Mouse (Mus musculus) kidney, postnatal 14 days (tissue): ENCODE data around the gene Mfsd4b5.
"Not testable (repeated sequence)": the region's sequence is repeated elsewhere in the genome, so short reads cannot be mapped to it uniquely, and the experiment has no call there.

Experiments
- DNase-seq: peaks from one replicate; pipeline ENCODE4 v3.0.0; 2022; ENCODE audit warnings: mixed read lengths

Mfsd4b5 gene

DNA sequence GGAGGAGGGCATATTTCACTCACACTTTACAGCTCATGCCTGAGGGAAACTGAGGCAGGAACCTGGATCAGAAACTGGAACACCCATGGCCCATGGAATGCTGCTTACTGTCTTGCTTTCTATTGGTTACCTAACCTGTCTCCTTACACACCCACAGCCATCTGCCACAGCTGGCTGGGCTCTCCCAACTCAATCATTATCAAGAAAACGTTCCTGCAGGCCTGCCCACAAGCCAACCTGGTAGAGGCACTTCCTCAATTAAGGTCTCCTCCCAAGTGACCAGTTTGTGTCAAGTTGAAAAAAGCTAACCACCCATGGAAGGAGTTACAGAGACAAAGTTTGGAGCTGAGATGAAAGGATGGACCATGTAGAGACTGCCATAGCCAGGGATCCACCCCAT, 24.5 kb downstream of the Mfsd4b5 start:
- no peak for DNase-seq

DNA sequence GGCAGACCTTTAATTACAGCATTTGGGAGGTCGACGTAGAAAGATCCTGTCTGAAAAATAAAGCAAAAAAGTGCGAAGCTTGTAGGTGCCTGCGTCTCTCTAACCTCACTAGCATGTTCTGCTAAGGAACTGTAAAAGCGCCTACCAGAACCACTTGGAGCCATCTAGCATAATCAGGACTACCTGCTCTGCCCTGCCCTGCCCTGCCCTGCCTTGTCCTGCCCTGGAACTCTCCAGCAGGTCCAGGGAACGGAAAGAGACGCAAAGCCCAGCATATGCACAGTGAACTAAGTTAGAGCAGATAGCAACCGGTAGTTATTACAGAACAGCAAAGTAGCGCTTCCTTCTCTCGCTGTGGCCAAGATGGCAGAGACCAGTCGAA, 26.0 kb downstream of the Mfsd4b5 start:
- no peak for DNase-seq

DNA sequence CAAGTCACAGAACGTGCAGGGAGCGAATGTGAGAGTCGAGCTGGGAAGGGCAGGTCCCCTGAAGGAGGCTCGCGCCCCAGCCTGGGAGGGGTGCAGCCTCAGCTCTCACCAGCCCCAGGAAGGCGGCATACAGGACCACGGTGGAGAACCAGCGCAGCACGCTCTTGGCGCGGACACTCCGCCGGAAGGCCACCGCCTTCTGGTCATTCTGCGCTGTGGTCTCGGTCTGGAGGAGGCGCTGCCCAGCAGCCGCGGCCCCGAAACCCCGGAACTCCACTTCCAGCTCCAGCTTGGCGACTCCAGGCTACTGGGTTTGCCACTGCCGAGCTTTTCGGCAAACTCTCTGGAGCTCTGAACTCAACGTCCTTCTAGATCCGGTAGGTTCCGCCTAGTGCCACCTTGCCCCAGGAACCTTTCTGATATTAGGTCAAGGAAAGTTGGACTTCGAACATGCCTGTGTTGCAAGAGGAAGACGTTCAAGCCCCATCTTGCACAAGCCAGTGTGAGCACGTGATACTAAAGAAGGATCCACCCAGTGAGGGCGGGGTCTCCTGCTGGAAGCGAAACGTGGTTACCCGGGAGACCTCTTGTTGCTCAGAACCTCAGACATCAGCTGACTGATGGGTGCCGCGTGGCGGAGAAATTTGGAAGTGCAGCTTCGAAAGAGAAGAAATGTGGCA, 26.5 kb downstream of the Mfsd4b5 start, which contains the start of gene Mfsd4b3:
Gene Mfsd4b3, minus strand, starts transcription at position 393 of the 680 bp plus-strand sequence.
- DNase-seq: peak; percentile 98

DNA sequence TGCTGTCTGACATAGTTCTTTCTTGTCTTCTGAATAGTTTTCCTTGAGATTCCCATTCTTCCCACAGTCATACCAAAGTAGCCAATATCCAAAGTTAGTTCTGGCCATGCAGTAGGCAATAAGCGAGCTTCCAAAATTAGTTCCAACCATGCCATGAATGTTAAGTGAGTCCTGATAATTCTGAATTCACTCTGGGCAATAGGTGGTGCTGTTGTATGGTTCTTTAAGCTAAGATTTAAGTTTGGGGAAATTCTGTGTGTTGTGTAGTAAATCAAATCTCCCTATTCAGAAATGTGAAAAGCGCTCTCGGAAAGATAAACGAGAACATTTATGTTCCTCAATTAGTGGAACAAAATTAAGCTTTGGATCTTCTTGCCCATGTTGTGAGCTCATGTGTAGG, 28.2 kb downstream of the Mfsd4b5 start:
- peak; percentile 27 for DNase-seq

DNA sequence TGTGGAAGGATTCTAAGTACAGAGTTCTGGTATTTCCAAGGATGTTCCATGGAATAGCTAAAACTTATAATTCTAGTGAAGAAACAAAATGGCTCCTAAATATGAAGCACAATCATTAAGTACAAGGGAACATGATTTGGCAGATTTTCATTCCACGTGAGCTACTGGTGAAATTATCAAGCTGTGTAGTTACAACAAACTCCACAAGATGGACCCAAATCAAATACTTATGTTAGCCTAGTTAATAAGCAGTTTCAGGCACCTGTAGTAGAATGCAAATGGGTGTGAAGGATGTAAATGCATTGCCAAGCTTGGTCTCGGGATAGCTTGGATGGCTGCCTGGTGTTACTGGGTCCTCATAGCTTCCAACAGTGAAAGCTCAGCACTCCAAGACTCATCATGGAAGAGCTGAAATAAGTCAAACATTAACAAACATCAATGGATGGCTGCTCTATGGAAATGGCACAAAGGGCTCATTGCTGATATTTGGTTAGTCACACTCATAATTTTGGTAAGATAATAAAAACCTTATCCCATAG, 30.0 kb downstream of the Mfsd4b5 start:
- DNase-seq: peak; percentile 71

DNA sequence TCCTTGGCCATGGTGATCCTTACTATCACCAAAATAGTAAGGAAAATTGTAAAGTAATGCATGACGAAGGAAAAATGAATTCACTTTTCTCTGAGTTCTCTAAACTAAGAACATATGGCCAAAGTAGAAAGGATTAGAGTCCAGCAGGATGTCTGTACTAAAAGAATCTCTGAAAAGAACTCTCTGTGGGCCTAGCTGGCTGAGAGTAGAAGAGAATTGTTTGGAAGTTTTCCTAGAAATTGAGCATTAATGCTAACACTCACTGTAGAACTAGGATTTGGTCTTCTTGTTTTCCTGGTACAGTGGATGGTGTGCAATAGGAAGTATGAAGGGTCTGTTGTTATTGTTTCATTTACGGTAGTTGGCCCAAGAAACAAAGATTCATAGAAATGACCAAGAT, 31.3 kb downstream of the Mfsd4b5 start:
- DNase-seq: no peak

DNA sequence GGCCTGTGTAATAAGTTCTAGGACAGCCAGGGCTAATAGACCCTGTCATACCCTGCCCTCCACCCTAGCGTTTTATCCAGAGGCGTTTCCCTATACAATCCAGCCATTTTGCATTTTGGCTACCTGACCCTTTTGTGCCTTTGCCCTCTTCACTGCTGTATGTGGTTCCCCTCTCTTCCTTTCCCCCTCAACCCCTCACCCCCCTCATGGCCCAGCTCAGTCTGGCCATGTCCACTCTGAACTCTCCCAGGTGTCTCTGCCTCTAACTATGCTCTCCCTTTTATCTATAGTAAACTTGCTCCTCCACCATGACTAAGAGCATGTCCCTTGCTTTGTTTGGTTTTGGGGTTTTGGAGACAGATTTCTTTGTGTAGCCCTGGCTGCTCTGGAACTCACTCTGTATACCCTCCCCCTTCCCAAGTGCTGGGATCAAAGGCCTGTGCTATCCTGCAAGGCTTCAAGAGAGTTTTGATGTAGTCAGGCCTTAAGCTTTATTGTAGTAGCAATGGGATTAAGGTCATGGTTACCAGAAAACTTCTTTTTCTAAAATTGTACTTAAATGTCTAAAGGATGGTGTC, 37.0 kb downstream of the Mfsd4b5 start:
- no peak for DNase-seq

DNA sequence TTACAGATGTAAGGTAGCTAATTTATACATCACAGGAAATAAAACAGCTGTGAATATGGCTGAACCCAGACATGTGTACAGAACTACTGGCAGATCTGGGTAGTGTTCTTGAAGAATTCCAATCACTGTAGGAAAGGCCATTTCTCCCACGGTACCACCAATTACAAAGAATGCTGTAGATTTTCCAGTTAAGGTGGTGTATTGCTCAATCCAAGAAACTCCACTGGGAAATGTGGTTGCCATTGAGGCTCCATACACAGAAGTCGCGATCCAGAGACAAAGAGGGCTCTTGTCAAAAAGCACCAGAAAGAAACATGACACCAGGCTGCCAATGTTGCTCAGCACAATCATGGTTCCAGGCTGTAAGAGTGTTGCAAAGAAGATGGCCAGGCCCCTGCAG, 39.3 kb downstream of the Mfsd4b5 start:
- DNase-seq: not testable (repeated sequence)

DNA sequence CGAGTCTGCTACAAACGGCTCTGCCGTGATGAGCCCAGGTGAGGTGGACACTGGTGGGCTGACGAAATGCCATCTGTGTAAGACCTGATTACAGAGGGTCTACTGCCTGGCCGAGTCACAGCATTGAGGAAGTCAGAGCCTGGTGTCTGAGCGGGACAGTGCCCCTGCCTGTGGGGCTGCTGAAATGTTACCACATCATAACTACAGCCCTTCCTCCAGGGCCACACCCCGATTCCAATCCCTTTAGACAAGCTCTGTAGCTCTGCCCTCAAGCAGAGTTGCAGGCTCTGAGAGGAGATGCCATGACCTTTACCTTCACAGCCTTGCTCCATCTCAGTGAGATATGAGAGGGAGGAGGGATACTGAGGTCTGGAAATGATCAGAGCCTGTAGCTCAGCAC, 49.9 kb downstream of the Mfsd4b5 start:
- no peak for DNase-seq

DNA sequence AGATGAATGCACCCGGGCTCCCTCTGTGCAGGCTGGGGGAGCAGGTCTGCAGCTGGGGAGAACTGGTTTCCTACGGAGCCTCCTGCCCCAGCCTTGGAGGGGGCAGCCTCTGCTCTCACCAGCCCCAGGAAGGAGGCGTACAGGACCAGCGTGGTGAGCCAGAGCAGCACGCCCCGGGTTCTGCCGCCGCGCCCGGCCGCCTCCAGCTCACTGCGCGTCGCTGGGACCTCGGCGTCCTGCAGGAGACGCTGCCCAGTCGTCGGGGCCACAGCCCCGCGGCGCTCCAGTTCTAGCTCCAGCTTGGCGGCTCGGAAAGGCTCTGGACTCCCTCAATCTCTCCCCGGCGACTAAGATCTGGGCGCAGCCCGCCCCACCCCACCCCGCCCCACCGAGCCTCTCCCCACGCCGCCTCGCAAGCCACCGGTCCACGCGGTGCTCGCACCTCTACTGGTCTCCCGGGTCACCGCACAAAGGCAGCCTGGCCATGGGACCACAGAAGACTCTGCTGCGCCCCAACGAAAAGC, 59.8 kb downstream of the Mfsd4b5 start, which contains the start of gene Mfsd4b2:
Gene Mfsd4b2, minus strand, starts transcription at position 308 of the 524 bp plus-strand sequence.
- peak; percentile 38 for DNase-seq

DNA sequence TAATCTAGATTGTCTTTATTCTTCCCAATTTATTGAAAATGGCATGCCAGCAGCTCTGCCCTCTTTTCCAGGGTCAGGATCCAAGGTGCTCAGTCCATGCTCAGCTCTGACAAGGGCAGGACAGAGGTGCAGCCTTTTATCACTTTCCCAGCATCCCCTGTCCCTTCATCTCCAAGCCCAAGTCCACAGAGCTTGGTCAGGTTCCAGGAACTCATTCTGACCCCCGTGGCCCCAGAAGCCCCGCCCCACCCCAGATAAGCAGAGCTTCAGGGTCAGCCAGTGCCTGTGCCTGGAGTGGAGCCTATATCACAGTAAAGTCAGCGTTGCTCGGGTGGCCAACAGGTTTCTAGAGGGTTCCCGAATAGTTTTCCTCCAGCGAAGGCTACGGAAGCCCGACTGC, 61.9 kb downstream of the Mfsd4b5 start:
- not testable (repeated sequence) for DNase-seq

DNA sequence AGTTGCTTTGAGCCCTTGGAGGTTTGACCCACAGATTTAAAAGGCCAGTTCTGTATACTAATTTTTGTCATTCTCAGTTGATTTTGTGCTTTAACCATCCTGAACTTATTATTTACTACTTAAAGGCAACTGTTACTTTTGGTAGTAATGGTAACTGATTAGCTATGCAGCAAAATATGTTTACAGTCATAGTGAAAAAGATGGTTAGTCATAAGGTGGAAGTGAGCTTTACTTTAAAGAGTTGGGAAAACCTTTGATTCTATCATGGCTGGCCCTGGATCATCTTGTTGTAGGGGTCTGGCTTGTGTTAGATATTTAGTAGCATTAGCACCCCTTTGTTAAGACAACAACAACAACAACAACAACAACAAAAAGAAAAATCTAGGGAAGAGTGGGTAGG, 73.8 kb downstream of the Mfsd4b5 start:
- DNase-seq: no peak

DNA sequence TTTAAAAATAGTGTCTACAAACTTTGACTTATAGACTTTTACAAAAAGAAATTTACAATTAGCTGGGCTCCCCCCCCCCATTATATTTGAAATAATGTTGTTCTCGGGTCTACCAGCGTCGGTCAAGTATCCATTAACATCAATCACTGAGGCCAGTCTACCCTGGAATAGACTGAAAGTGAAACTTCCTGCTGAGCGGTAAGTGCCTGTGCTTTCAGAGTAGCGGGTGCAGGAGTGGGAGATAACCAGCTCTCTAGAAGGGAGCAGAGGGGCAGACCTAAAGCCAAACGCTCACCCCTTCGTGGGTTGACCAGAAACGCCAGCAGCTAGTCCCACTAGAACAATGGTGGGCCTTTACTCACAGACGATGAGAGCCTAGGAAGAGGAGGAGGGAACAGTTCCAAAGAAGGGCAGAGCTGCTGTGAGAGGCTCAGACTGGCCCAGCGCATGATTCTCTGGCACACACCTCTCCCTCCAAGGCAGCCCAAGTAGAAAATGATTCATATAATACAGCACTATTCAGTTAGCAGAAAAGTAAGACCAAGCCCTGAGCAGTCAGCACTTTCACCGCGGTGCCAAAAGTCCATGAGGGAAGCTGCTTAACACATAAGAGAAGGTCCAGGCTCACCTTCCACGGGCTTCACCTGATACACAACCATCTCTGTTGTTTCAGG, 77.5 kb downstream of the Mfsd4b5 start:
- DNase-seq: no peak
